8 mouse cellular contexts compared by ENCODE assay signal in the genomic region with DNA sequence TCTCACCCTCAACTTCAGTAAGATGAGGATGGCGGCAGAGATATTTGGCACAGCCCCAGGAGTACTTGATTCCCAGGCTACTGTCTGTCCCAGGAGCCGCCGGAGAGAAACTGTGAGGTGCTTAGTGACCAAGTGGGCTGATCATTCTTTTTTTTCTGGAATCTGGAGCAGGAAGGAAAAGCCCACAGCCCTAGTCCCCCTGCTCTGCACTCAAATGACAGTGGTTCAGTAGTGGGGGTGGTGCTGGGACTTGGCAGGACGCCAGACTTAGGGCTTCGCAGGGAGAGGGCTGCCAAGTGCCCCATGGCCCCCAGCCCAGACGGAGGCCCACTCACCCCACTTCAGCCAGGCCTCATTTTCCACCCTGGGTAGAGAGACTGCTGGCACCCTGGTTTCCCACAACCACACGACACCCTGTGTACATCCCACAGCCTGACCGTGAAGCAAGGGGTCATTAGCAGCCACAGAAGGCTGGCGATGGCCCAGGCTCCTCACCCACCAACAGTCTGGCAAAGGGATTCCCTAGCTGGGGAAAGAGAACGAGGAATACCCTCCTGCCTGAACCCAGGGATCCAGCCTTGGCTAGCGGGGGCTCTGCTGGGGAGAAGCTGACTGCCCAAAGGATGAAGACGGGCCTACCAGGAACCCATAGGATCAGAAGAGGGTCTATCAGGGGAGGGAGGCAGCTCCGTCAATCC. TPM values are rescaled to one million over a fixed set of nuclear protein-coding genes. Genes with fewer than 3 reads are reported as not detected.
DNase-seq lines count a peak whose midpoint lies in the region; ATAC-seq and TF ChIP-seq lines count a peak whose summit lies in the region.

No protein-coding gene starts in this region.

- peak; percentile 5 for ATAC-seq in activated CD4-positive, CD25-positive, alpha-beta regulatory T cell, adult 4 months

- peak overlapping the region; percentile 77 for H3K4me3 ChIP-seq in gastrocnemius, adult 2 months

- intact Hi-C loops in gastrocnemius, adult 2 months (cut with DNase I), result no loop called here
- intact Hi-C loops in heart, postnatal 14 days (cut with DNase I), result no loop called here

- no peaks in the 10 kb centered on the region for H3K27me3 ChIP-seq in splenic B cell, adult 2 months (ENCODE audit: control insufficient read depth, insufficient read depth, low read length, poor library complexity, severe bottlenecking)

- peak; percentile 64 for DNase-seq in gastrocnemius, adult 2 months
- no peak for DNase-seq in gastrocnemius, adult 18-20 months (ENCODE audit: low spot score)
- peak; percentile 30 for DNase-seq in embryo, embryonic 11.5 days (ENCODE audit: low read depth, low spot score)
- peak; percentile 52 to 62 for DNase-seq in heart, postnatal 14 days
- DNase-seq in layer of hippocampus, adult 8-10 months (ENCODE audit: low spot score in 2 of 2), result peak; percentile 68
- peak; percentile 74 for DNase-seq in lung, postnatal 10 days
- DNase-seq in splenic B cell, adult 2 months (ENCODE audit: low read depth, low spot score), result peak; percentile 28

- peak overlapping the region; percentile 87 for H3K27ac ChIP-seq in gastrocnemius, adult 2 months

- TF ChIP-seq CTCF in gastrocnemius, adult 2 months (IDR thresholded peaks at IDR 0.05), result no peak

- no peaks in the 10 kb centered on the region for H3K36me3 ChIP-seq in splenic B cell, adult 2 months (ENCODE audit: control insufficient read depth, insufficient read depth, low read length, poor library complexity, severe bottlenecking)

RNA-seq across cellular contexts. Expression of a gene that starts 0.9 kb away (rescaled TPM):
- total RNA-seq in gastrocnemius, adult 2 months (2021), result 1 to 10 TPM; 4.0 to 4.4 TPM
- 1 to 10 TPM; 4.1 to 5.4 TPM for total RNA-seq in gastrocnemius, adult 18-20 months (2021)
- polyA plus RNA-seq in activated CD4-positive, CD25-positive, alpha-beta regulatory T cell, adult 4 months (2017; shearing (Covaris generic)), result 1 to 10 TPM; 5.2 to 5.6 TPM
- total RNA-seq in heart, postnatal 14 days (2021), result 10 to 100 TPM; 31.6 to 31.9 TPM
- total RNA-seq in layer of hippocampus, adult 8-10 months (2022), result 100 to 1,000 TPM; 160 to 168 (median 167) TPM

RNA-seq across cellular contexts. Expression of a gene that starts 40.9 kb away (rescaled TPM):
- 1 to 10 TPM; 3.2 to 6.1 TPM for total RNA-seq in gastrocnemius, adult 2 months (2021)
- 1 to 10 TPM; 3.3 to 3.5 TPM for total RNA-seq in gastrocnemius, adult 18-20 months (2021)
- polyA plus RNA-seq in activated CD4-positive, CD25-positive, alpha-beta regulatory T cell, adult 4 months (2017; shearing (Covaris generic)), result 10 to 100 TPM; 33.9 to 35.5 TPM
- 10 to 100 TPM; 18.1 to 22.4 TPM for total RNA-seq in heart, postnatal 14 days (2021)
- total RNA-seq in layer of hippocampus, adult 8-10 months (2022), result 10 to 100 TPM; 18.1 to 25.0 (median 22.8) TPM

RNA-seq across cellular contexts. Expression of a gene that starts 54.2 kb away (rescaled TPM):
- 1 to 10 TPM; 2.2 to 3.3 TPM for total RNA-seq in gastrocnemius, adult 2 months (2021)
- total RNA-seq in gastrocnemius, adult 18-20 months (2021), result 1 to 10 TPM; 1.6 to 2.2 TPM
- 10 to 100 TPM; 16.8 to 21.2 TPM for polyA plus RNA-seq in activated CD4-positive, CD25-positive, alpha-beta regulatory T cell, adult 4 months (2017; shearing (Covaris generic))
- total RNA-seq in heart, postnatal 14 days (2021), result 10 to 100 TPM in 1 of 2 experiments, 1 to 10 TPM in 1; 8.1 to 10.2 TPM
- total RNA-seq in layer of hippocampus, adult 8-10 months (2022), result 10 to 100 TPM; 48.7 to 69.6 (median 65.9) TPM

RNA-seq across cellular contexts. Expression of a gene that starts 56.8 kb away (rescaled TPM):
- 1 to 10 TPM; 4.9 to 5.5 TPM for total RNA-seq in gastrocnemius, adult 2 months (2021)
- 1 to 10 TPM; 4.5 to 5.3 TPM for total RNA-seq in gastrocnemius, adult 18-20 months (2021)
- polyA plus RNA-seq in activated CD4-positive, CD25-positive, alpha-beta regulatory T cell, adult 4 months (2017; shearing (Covaris generic)), result 10 to 100 TPM; 10.3 to 15.2 TPM
- total RNA-seq in heart, postnatal 14 days (2021), result 10 to 100 TPM in 1 of 2 experiments, 1 to 10 TPM in 1; 8.6 to 10.8 TPM
- total RNA-seq in layer of hippocampus, adult 8-10 months (2022), result 10 to 100 TPM; 19.6 to 24.3 (median 22.0) TPM

Comparison
In these comparisons a context has a peak if more than half of its experiments do, and no peak if none do; other contexts are left out.
1. RNA of a gene that starts 0.9 kb away (total RNA-seq): 160 to 168 TPM in layer of hippocampus, adult 8-10 months and 31.6 to 31.9 TPM in heart, postnatal 14 days; 4.1 to 5.4 TPM in gastrocnemius, adult 18-20 months and 4.0 to 4.4 TPM in gastrocnemius, adult 2 months; every median in the first group is over 4 times any median in the second.
2. RNA of a gene that starts 54.2 kb away (total RNA-seq): 48.7 to 69.6 TPM in layer of hippocampus, adult 8-10 months; 8.1 to 10.2 TPM in heart, postnatal 14 days, 2.2 to 3.3 TPM in gastrocnemius, adult 2 months and 1.6 to 2.2 TPM in gastrocnemius, adult 18-20 months; every median in the first group is over 4 times any median in the second.